Mouse (Mus musculus) lung, embryonic 14.5 days (tissue): ENCODE data around the gene Rpl22. TPM values are rescaled to one million over a fixed set of nuclear protein-coding genes. Genes with fewer than 3 reads are reported as not detected.

ENCODE experiments used
- ATAC-seq: fragments of 200-750 bp; cut with Nextera tagmentation; 2 replicates; pipeline ENCODE4 v1.8.0; 2017; ENCODE audit warnings: mild to moderate bottlenecking, moderate TSS enrichment, moderate library complexity; ENCODE audit not compliant: insufficient read depth
- DNase-seq: peaks from one replicate; pipeline ENCODE4 v3.0.0-alpha.2; 2015
- H3K27ac ChIP-seq: fragments of 300-500 bp; sonication (generic); 2 replicates; pipeline ENCODE4 v1.5.1; 2014; ENCODE audit warnings: low read depth, mild to moderate bottlenecking, moderate library complexity
- H3K27me3 ChIP-seq: fragments of 300-500 bp; sonication (generic); 2 replicates; pipeline ENCODE4 v1.6.1; 2014; ENCODE audit warnings: low read length, control low read depth; ENCODE audit not compliant: insufficient read depth
- H3K36me3 ChIP-seq: fragments of 300-500 bp; sonication (generic); 2 replicates; pipeline ENCODE4 v1.6.1; 2014; ENCODE audit warnings: control low read depth; ENCODE audit not compliant: insufficient read depth
- H3K4me1 ChIP-seq: fragments of 300-500 bp; sonication (generic); 2 replicates; pipeline ENCODE4 v1.6.1; 2014; ENCODE audit warnings: antibody characterized with exemption, control low read depth; ENCODE audit not compliant: insufficient read depth
- H3K4me2 ChIP-seq: fragments of 300-500 bp; sonication (generic); 2 replicates; pipeline ENCODE4 v1.6.1; 2014; ENCODE audit warnings: mild to moderate bottlenecking
- H3K4me3 ChIP-seq: fragments of 300-500 bp; sonication (generic); 2 replicates; pipeline ENCODE4 v1.5.1; 2014; ENCODE audit warnings: low read depth, low read length
- H3K9ac ChIP-seq: fragments of 300-500 bp; sonication (generic); 2 replicates; pipeline ENCODE4 v1.6.1; 2014
- H3K9me3 ChIP-seq: fragments of 300-500 bp; sonication (generic); 2 replicates; pipeline ENCODE4 v1.6.1; 2016; ENCODE audit warnings: low read depth, low read length, control low read depth
- CTCF ChIP-seq: IDR thresholded peaks from 2 replicates; pipeline ENCODE4 v1.5.1; 2016; ENCODE audit warnings: antibody characterized with exemption, low read depth
- WGBS: fragments of 180-500 bp; shearing (Covaris S2); extraction: QIAGEN DNeasy Blood & Tissue Kit; methylation state at CpG from one replicate; pipeline ENCODE4 v1.1.7; 2014; 5-methylcytosine and 5-hydroxymethylcytosine counted together
- polyA plus RNA-seq: library from polyadenylated mRNA; unstranded; fragments of >200 nt; fragmentation: Nextera tagmentation; extraction: Ambion mirVana; gene quantifications from 2 replicates; pipeline ENCODE4 v1.2.1, GENCODE M21; 2014

Rpl22 gene
- polyA plus RNA-seq, 1 experiment from 2014 or later: 428 TPM

GRCm38 (mm10) chr4:152349837-152350381, 24.4 kb downstream of the Rpl22 start:
- no peak overlapping the region for H3K27ac ChIP-seq
- ATAC-seq (no peak), DNase-seq (peak; percentile 48)
- H3K4me3 ChIP-seq: no peak overlapping the region
- H3K9me3 ChIP-seq: no peaks in the 10 kb centered on the region
- H3K9ac ChIP-seq: no peak overlapping the region
- 1% methylated on average over 16 of the region's 17 CpGs for WGBS
- no peak for TF ChIP-seq CTCF
- no peaks in the 10 kb centered on the region for H3K4me1 ChIP-seq
- H3K27me3 ChIP-seq: peaks cover 19% of the 10 kb centered on the region
- no peaks in the 10 kb centered on the region for H3K36me3 ChIP-seq
- H3K4me2 ChIP-seq: no peak overlapping the region

- no peaks in the 10 kb centered on the region for H3K4me1 ChIP-seq
- ATAC-seq: no peak
- H3K9me3 ChIP-seq: no peaks in the 10 kb centered on the region
- no peak for DNase-seq
- no peak overlapping the region for H3K4me2 ChIP-seq
- no peak for TF ChIP-seq CTCF
- H3K27me3 ChIP-seq: peaks cover 19% of the 10 kb centered on the region
- H3K4me3 ChIP-seq: no peak overlapping the region
- H3K36me3 ChIP-seq: no peaks in the 10 kb centered on the region
- no peak overlapping the region for H3K9ac ChIP-seq
- WGBS: 30% methylated on average over 8 of the region's 8 CpGs
- no peak overlapping the region for H3K27ac ChIP-seq
Measured at GRCm38 (mm10) chr4:152350722-152351421, 25.3 kb downstream of the Rpl22 start.

- 8% methylated on average over 14 of the region's 14 CpGs for WGBS
- no peaks in the 10 kb centered on the region for H3K9me3 ChIP-seq
- no peak overlapping the region for H3K27ac ChIP-seq
- peak; percentile 64 for DNase-seq
- no peaks in the 10 kb centered on the region for H3K36me3 ChIP-seq
- ATAC-seq: no peak; the same call in 1 of the 2 replicates
- H3K27me3 ChIP-seq: peaks cover 19% of the 10 kb centered on the region
- H3K4me1 ChIP-seq: no peaks in the 10 kb centered on the region
- H3K4me2 ChIP-seq: no peak overlapping the region
- no peak overlapping the region for H3K9ac ChIP-seq
- H3K4me3 ChIP-seq: no peak overlapping the region
- no peak for TF ChIP-seq CTCF
Measured at GRCm38 (mm10) chr4:152351422-152352305, 26.1 kb downstream of the Rpl22 start.

- DNase-seq (no peak), ATAC-seq (no peak)
- Histone ChIP-seq H3K9ac (no peak overlapping the region), H3K4me2 (no peak overlapping the region), H3K27ac (no peak overlapping the region), H3K4me3 (no peak overlapping the region), H3K4me1 (no peaks in the 10 kb centered on the region), H3K36me3 (no peaks in the 10 kb centered on the region), H3K27me3 (peaks cover 19% of the 10 kb centered on the region), H3K9me3 (no peaks in the 10 kb centered on the region)
- WGBS: 56% methylated on average over 14 of the region's 14 CpGs
- no peak for TF ChIP-seq CTCF
Measured at GRCm38 (mm10) chr4:152353886-152354637, 28.5 kb downstream of the Rpl22 start.

- 70% methylated on average over 7 of the region's 7 CpGs for WGBS
Measured at GRCm38 (mm10) chr4:152355672-152356071, 30.1 kb downstream of the Rpl22 start.

GRCm38 (mm10) chr4:152359700-152360099, 34.2 kb downstream of the Rpl22 start:
- H3K4me3 ChIP-seq: no peak overlapping the region
- ATAC-seq (no peak), DNase-seq (no peak)
- WGBS: 4% methylated on average over 11 of the region's 11 CpGs
- peaks cover 14% of the 10 kb centered on the region; the same call in 1 of the 2 replicates for H3K27me3 ChIP-seq
- H3K4me1 ChIP-seq: no peaks in the 10 kb centered on the region
- H3K36me3 ChIP-seq: no peaks in the 10 kb centered on the region
- no peaks in the 10 kb centered on the region for H3K9me3 ChIP-seq
- H3K27ac ChIP-seq: no peak overlapping the region
- no peak for TF ChIP-seq CTCF
- no peak overlapping the region for H3K9ac ChIP-seq
- H3K4me2 ChIP-seq: no peak overlapping the region

More at GRCm38 (mm10) chr4:152355672-152356071, 30.1 kb downstream of the Rpl22 start:
- DNase-seq (no peak), ATAC-seq (no peak)
- Histone ChIP-seq H3K4me3 (no peak overlapping the region), H3K27ac (no peak overlapping the region), H3K4me1 (no peaks in the 10 kb centered on the region), H3K4me2 (no peak overlapping the region), H3K27me3 (peaks cover 22% of the 10 kb centered on the region), H3K9ac (no peak overlapping the region), H3K36me3 (no peaks in the 10 kb centered on the region), H3K9me3 (no peaks in the 10 kb centered on the region)
- TF ChIP-seq CTCF: no peak
